Mouse (Mus musculus) urinary bladder, postnatal 10 days (tissue): ENCODE data around the gene Hmgcl.
A peak's percentile ranks its signal among the peaks of the same experiment; 100 is the strongest.

Source experiments
- DNase-seq: peaks from one replicate; pipeline ENCODE4 v3.0.0; 2022; ENCODE audit warnings: low spot score

The Hmgcl gene

DNA sequence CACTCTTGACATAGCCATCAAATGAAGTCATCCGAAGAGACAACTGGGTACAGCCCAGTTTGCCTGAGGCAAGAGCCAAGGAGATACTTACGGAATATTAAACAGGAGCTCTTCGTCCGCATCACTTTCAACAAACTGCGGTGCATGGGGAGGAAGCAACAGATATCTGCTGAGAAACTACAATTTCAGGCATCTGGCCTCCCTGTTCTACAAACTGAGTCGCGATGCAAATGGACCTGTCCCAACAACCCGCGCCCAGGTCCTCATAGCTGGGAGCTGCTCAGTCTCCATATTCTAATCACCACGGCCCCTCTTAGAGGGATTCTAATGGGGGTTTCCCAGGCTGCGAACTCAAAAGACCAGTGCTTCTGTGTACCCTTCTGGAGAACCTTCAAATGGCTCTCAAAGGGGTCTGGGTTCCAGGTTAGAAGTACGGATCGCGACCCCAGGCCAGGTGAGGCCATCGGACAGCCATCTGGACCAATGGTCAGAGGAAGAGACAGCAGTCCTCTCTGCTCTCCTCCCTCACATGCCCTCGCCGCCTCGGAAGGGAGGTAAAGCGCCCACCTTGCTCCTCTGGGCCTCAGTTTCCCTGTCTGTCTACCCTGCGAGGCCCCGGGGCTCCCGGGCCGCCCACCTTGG, 40.2 kb downstream of the Hmgcl start:
- DNase-seq: no peak

DNA sequence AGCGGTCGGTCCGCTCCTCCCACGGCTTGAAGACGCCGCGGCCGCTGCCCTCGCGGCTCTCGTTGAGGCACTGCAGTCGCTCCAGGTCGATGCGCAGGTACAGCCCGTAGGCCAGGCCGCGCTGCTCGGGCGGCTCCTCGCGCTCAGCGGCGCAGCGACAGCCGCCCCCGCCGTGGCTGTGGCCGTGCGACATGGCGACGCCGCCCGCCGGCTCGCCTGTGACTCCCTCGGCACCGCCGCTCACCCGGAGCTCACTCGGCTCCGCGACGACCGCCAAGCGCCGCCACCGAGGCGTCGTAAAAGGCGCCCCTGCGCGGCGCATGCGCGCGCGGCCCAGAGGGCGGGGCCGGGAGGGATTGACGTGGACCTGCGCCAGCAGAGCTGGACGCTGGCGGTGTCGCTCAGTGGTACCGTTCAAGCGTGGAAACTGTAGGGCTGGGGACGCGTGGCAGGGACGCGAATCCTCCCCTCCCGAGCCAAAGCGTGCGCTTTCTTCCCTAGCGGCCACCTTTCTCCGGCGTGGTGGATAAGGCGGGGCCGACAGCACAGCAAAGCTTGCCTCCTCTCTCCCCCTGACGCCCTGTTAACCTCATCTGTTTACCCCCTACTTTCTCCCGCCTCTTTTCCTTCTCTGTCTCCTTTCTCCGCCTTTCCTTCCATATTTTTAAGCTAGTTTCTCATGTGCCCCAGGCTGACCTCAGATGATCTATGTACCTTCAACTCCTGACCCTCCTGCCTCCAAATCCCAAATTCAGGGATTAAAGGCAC, 40.9 kb downstream of the Hmgcl start, which contains the start of gene Pithd1:
Pithd1 (minus strand) TSS at position 322 of the 768 bp plus-strand sequence.
- DNase-seq: peak; percentile 52

DNA sequence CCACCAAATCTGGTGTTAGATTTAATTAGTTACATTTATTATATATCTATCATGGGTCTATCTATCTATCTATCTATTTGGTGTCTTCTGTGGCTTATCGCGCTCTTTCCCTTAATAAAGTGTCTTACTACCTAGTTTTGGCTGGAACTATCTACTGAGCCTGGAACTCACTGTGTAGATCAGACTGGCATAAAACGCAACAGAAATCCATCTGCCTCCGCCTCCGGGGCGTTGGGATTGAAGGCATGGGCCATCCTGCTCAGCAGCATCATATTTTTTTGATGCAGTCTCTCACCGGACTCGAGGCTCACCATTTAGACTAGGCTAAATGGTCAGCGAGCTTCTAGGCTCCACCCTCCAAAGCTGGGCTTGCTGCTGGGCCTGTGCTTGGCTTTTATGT, 41.5 kb downstream of the Hmgcl start:
- DNase-seq: no peak

DNA sequence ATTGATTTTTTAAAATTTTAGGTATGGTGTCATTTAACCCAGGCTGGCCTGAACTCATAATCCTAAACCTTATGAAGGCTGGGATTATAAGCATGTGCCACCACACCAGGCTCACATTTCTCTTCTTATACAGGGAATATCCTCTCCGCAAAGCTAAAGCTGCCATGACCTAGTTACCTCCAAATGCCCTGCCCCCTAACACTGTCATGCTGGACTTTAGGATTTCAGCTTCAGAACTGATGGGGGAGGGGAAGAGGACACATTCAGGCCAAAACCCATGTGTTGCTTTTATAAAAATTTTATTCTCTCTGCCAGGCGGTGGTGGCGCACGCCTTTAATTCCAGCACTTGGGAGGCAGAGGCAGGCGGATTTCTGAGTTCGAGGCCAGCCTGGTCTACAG, 47.7 kb downstream of the Hmgcl start:
- no peak for DNase-seq

GRCm38 (mm10) chr4:135995118-135995517, 48.9 kb downstream of the Hmgcl start:
- DNase-seq: no peak

DNA sequence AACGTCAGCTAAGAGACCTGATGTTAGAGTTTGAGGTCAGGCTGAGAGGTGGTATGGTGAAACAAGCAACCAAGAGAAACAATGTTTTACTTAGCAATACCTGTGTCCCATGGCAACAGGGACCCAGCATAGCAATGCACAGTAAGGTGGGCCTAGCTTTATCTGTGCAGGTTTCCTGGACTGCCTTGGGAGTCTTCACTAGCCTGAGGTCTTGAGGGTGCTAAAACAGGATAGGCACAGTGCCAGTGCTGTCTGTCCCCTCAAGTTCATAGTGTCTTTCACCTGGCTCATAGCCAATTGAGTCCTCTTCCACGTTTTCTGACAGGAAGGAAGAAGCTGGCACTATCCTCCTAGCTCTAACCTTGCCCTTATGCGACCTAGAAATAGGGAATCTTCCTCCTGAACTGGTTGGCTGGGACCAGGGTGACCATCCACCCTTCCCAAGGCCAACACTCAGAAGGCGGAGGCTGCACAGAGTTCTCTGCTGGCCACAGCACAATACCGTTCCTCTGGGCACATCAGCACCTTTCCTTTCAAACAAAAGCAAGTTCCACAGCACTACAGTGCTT, 57.9 kb downstream of the Hmgcl start:
- no peak for DNase-seq

DNA sequence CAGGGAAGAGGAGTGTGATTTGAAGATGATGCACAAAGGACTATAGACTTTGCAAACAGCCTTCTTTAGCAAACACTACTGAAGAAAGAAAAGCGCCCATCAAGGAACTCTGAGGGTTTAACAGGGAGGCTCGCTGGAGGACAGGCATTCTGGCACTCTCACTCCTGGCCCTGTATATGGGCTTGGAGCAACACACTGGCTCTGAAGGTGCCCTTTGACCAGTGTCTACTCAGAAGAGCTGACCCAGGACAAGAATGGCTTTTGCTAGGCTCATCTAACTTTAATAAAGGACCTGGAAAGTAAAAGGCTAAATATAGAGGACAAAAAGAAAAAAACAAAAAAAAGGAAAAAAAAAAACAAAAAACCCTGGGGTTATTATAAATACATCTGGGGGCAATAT, 58.7 kb downstream of the Hmgcl start:
- no peak for DNase-seq

DNA sequence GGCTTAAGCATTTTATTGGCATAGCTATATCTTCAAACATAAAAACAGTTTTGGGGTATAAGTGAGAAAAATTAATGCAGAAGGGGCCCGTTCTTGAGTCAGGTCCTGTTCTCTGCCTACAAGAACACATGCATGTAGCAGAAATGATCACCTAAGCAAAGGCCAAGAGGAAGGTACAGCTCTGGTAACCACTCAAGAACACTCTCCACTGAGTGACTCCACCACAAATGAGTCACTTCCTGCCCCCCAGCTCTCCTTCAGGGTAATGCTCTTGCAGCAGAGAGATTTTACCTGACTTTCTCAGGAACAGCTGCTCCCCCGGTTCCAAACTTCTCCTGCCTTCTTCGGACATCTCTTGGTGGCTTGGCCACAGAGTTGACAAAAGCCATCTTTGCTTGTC, 60.6 kb downstream of the Hmgcl start:
- no peak for DNase-seq

DNA sequence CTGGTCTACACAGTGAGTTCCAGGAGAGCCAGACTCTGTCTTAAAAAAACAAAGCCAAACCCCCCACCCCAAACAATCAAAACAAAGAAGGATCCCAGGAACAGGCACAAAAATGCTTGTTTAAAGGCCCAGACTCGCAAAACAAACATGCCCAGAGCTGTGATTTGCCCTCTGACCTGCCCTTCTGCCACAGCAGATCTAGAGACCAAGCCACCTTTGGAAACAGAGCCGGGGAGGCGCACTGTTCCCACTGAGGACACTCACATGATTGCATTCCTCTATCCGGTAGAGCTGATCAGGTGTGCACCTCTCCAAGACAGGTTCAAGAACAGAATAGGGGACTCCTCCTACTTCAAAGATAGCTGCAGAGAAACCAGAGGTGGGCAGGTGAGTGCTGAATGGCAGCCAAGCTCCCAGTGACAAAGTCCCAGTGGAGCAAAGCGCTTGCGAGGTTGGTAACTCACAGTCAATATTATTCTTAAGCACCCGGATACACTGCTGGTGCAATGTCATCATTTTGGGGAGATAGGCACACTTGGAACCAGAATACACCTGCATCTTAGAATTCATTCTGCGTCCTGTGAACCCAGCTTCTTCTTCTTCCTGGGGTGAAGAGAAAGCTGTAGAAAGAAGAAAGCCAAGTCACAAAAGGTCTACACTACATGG, 62.7 kb downstream of the Hmgcl start:
- DNase-seq: no peak

GRCm38 (mm10) chr4:136010586-136010985, 64.3 kb downstream of the Hmgcl start:
- DNase-seq: no peak
